Mouse (Mus musculus): ENCODE results near the gene Scmh1.

The Scmh1 gene

GRCm38 (mm10) chr4:120405806-120406638 is 941 bp downstream of the Scmh1 start:
- no peak for DNase-seq

- DNase-seq = no peak
Observed at GRCm38 (mm10) chr4:120406639-120407273, 1.7 kb downstream of the Scmh1 start.

GRCm38 (mm10) chr4:120418053-120418452 is 13.0 kb downstream of the Scmh1 start:
- DNase-seq = no peak

- DNase-seq = no peak
Observed at GRCm38 (mm10) chr4:120420193-120420592, 15.1 kb downstream of the Scmh1 start.

GRCm38 (mm10) chr4:120420685-120421084 is 15.6 kb downstream of the Scmh1 start:
- DNase-seq = no peak

GRCm38 (mm10) chr4:120430601-120431000 is 25.5 kb downstream of the Scmh1 start:
- no peak for DNase-seq

GRCm38 (mm10) chr4:120432599-120433373 is 27.7 kb downstream of the Scmh1 start:
- no peak for DNase-seq

- no peak for DNase-seq
Observed at GRCm38 (mm10) chr4:120461741-120462140, 56.7 kb downstream of the Scmh1 start.

- no peak for DNase-seq
Observed at GRCm38 (mm10) chr4:120472946-120473345, 67.9 kb downstream of the Scmh1 start.

GRCm38 (mm10) chr4:120487707-120488106 is 82.6 kb downstream of the Scmh1 start:
- no peak for DNase-seq

- DNase-seq = no peak
Observed at GRCm38 (mm10) chr4:120506955-120507354, 101.9 kb downstream of the Scmh1 start.

- DNase-seq = no peak
Observed at GRCm38 (mm10) chr4:120511203-120511602, 106.1 kb downstream of the Scmh1 start.

- DNase-seq = no peak
Observed at GRCm38 (mm10) chr4:120514366-120514765, 109.3 kb downstream of the Scmh1 start.

GRCm38 (mm10) chr4:120516491-120516890 is 111.4 kb downstream of the Scmh1 start:
- DNase-seq = no peak

- no peak for DNase-seq
Observed at GRCm38 (mm10) chr4:120516907-120517306, 111.8 kb downstream of the Scmh1 start.

GRCm38 (mm10) chr4:120517335-120517734 is 112.3 kb downstream of the Scmh1 start:
- DNase-seq = no peak

GRCm38 (mm10) chr4:120521761-120522160 is 116.7 kb downstream of the Scmh1 start:
- no peak for DNase-seq

- DNase-seq = no peak
Observed at GRCm38 (mm10) chr4:120522351-120522750, 117.3 kb downstream of the Scmh1 start.

- DNase-seq = no peak
Observed at GRCm38 (mm10) chr4:120523092-120523491, 118.0 kb downstream of the Scmh1 start.

- no peak for DNase-seq
Observed at GRCm38 (mm10) chr4:120528171-120528570, 123.1 kb downstream of the Scmh1 start.

GRCm38 (mm10) chr4:120531986-120532385 is 126.9 kb downstream of the Scmh1 start, which contains the start of gene Slfnl1:
Gene Slfnl1 (plus strand): TSS chr4:120532231.
- no peak for DNase-seq

GRCm38 (mm10) chr4:120538664-120539063 is 133.6 kb downstream of the Scmh1 start:
- no peak for DNase-seq

GRCm38 (mm10) chr4:120544896-120545295 is 139.8 kb downstream of the Scmh1 start:
- DNase-seq = no peak

Data from layer of hippocampus, adult 9-11 months (tissue).